Mouse (Mus musculus) MEL (cell line): ENCODE results near the gene Gcm2. TPM values are rescaled to one million over a fixed set of nuclear protein-coding genes. Genes with fewer than 3 reads are reported as not detected.

Experiments
- DNase-seq: peaks from one replicate; pipeline ENCODE4 v3.0.0; 2011; ENCODE audit warnings: low read depth, low spot score
- H3K27ac ChIP-seq: 2 replicates; pipeline ENCODE4 v1.5.1; 2012; ENCODE audit warnings: low read depth, mild to moderate bottlenecking, control low read depth, low read length, moderate library complexity; ENCODE audit not compliant: control insufficient read depth
- H3K27me3 ChIP-seq, 2 experiments: fragments of 150-350 bp in 1 of 2; sonication (generic) in 1 of 2; 2 replicates each; pipeline ENCODE4 v1.6.1; 2012; ENCODE audit warnings: low read length in 2 of 2, mild to moderate bottlenecking in 2 of 2, improper control_type of control experiment in 1 of 2, moderate library complexity in 1 of 2; ENCODE audit not compliant: insufficient read depth in 2 of 2, control insufficient read depth in 1 of 2
- H3K36me3 ChIP-seq, 2 experiments: 2 replicates each; pipeline ENCODE4 v1.6.1; 2012 to 2014; ENCODE audit warnings: low read length in 2 of 2, improper control_type of control experiment in 1 of 2, inconsistent platforms in 1 of 2, mild to moderate bottlenecking in 1 of 2; ENCODE audit not compliant: insufficient read depth in 2 of 2, control insufficient read depth in 1 of 2
- H3K4me1 ChIP-seq, 2 experiments: fragments of 150-350 bp in 1 of 2; sonication (generic) in 1 of 2; 2 replicates each; pipeline ENCODE4 v1.6.1; 2012; ENCODE audit warnings: low read length in 2 of 2, improper control_type of control experiment in 1 of 2, mild to moderate bottlenecking in 1 of 2; ENCODE audit not compliant: insufficient read depth in 2 of 2, control insufficient read depth in 1 of 2
- H3K4me3 ChIP-seq, 2 experiments: fragments of 150-350 bp in 1 of 2; sonication (generic) in 1 of 2; 2 replicates each; pipeline ENCODE4 v1.5.1; 2012; ENCODE audit warnings: low read depth in 2 of 2, low read length in 2 of 2, mild to moderate bottlenecking in 2 of 2, moderate library complexity in 2 of 2, control low read depth in 1 of 2, improper control_type of control experiment in 1 of 2; ENCODE audit not compliant: control insufficient read depth in 1 of 2, insufficient read depth in 1 of 2
- H3K79me2 ChIP-seq: 2 replicates; pipeline ENCODE4 v1.6.1; 2012; ENCODE audit warnings: mild to moderate bottlenecking, low read length, moderate library complexity; ENCODE audit not compliant: control insufficient read depth, poor library complexity, insufficient read depth
- H3K9ac ChIP-seq: 2 replicates; pipeline ENCODE4 v1.6.1; 2012; ENCODE audit warnings: low read depth, mild to moderate bottlenecking, control low read depth, low read length, moderate library complexity; ENCODE audit not compliant: control insufficient read depth, poor library complexity, severe bottlenecking
- H3K9me3 ChIP-seq: fragments of 150-350 bp; sonication (generic); replicated peaks from 2 replicates; pipeline ENCODE4 v1.6.1; 2012; ENCODE audit warnings: mild to moderate bottlenecking, low read length, improper control_type of control experiment, moderate library complexity; ENCODE audit not compliant: insufficient read depth
- BHLHE40 ChIP-seq: IDR thresholded peaks from 2 replicates; pipeline ENCODE4 v1.6.1; 2012; ENCODE audit warnings: low read depth, mild to moderate bottlenecking, inconsistent platforms, low read length, improper control_type of control experiment, borderline replicate concordance
- E2F4 ChIP-seq: IDR thresholded peaks from 2 replicates; pipeline ENCODE4 v1.6.1; 2011; ENCODE audit warnings: low read depth, low read length, improper control_type of control experiment, borderline replicate concordance
- ELF1 ChIP-seq: IDR thresholded peaks from 2 replicates; pipeline ENCODE4 v1.6.1; 2014; ENCODE audit warnings: low read depth, mild to moderate bottlenecking, inconsistent platforms, low read length, improper control_type of control experiment, moderate library complexity
- EP300 ChIP-seq, 2 experiments: IDR thresholded peaks; 2 replicates each; pipeline ENCODE4 v1.6.1; 2011; ENCODE audit warnings: improper control_type of control experiment in 2 of 2, low read length in 2 of 2, low read depth in 1 of 2, mild to moderate bottlenecking in 1 of 2
- GABPA ChIP-seq: IDR thresholded peaks from 2 replicates; pipeline ENCODE4 v1.6.1; 2012; ENCODE audit warnings: low read depth, mild to moderate bottlenecking, inconsistent platforms, low read length, improper control_type of control experiment, moderate library complexity
- JUND ChIP-seq: IDR thresholded peaks from 2 replicates; pipeline ENCODE4 v1.6.1; 2011; ENCODE audit warnings: low read depth, mild to moderate bottlenecking, improper control_type of control experiment, low read length
- MAX ChIP-seq: IDR thresholded peaks from 2 replicates; pipeline ENCODE4 v1.6.1; 2011; ENCODE audit warnings: low read length, improper control_type of control experiment
- MXI1 ChIP-seq: IDR thresholded peaks from 2 replicates; pipeline ENCODE4 v1.6.1; 2011; ENCODE audit warnings: mild to moderate bottlenecking, low read depth, low read length, improper control_type of control experiment
- MYB ChIP-seq: IDR thresholded peaks from 2 replicates; pipeline ENCODE4 v1.6.1; 2011; ENCODE audit warnings: mild to moderate bottlenecking, low read depth, low read length, improper control_type of control experiment
- MYC ChIP-seq: IDR thresholded peaks from 2 replicates; pipeline ENCODE4 v1.6.1; 2011; ENCODE audit warnings: low read depth, mild to moderate bottlenecking, low read length, improper control_type of control experiment, moderate library complexity
- NELFE ChIP-seq: IDR thresholded peaks from 2 replicates; pipeline ENCODE4 v1.6.1; 2011; ENCODE audit warnings: low read depth, low read length, improper control_type of control experiment
- NRF1 ChIP-seq: IDR thresholded peaks from 2 replicates; pipeline ENCODE4 v1.6.1; 2014; ENCODE audit warnings: low read depth, mild to moderate bottlenecking, inconsistent platforms, low read length, improper control_type of control experiment, moderate library complexity; ENCODE audit not compliant: poor library complexity, insufficient read depth, severe bottlenecking
- POLR2AphosphoS5 ChIP-seq: IDR thresholded peaks from 2 replicates; pipeline ENCODE4 v1.6.1; 2012; ENCODE audit warnings: low read depth, borderline replicate concordance, mild to moderate bottlenecking, inconsistent platforms, low read length, moderate library complexity, mixed read lengths
- RAD21 ChIP-seq: IDR thresholded peaks from 2 replicates; pipeline ENCODE4 v1.6.1; 2011; ENCODE audit warnings: mild to moderate bottlenecking, low read depth, low read length, improper control_type of control experiment
- RCOR1 ChIP-seq: IDR thresholded peaks from 2 replicates; pipeline ENCODE4 v1.6.1; 2012; ENCODE audit warnings: low read depth, mild to moderate bottlenecking, inconsistent platforms, low read length, improper control_type of control experiment
- SIN3A ChIP-seq: IDR thresholded peaks from 2 replicates; pipeline ENCODE4 v1.6.1; 2012; ENCODE audit warnings: low read length, improper control_type of control experiment, inconsistent platforms
- SMC3 ChIP-seq: IDR thresholded peaks from 2 replicates; pipeline ENCODE4 v1.6.1; 2011; ENCODE audit warnings: low read depth, low read length, improper control_type of control experiment
- TAL1 ChIP-seq: IDR thresholded peaks from 2 replicates; pipeline ENCODE4 v1.6.1; 2012; ENCODE audit warnings: mild to moderate bottlenecking, inconsistent platforms, low read length, moderate library complexity, mixed read lengths
- TBP ChIP-seq: IDR thresholded peaks from 2 replicates; pipeline ENCODE4 v1.8.0; 2011; ENCODE audit warnings: low read depth, low read length, improper control_type of control experiment
- TCF12 ChIP-seq: IDR thresholded peaks from 2 replicates; pipeline ENCODE4 v1.6.1; 2014; ENCODE audit warnings: low read depth, mild to moderate bottlenecking, inconsistent platforms, low read length, improper control_type of control experiment, moderate library complexity
- USF1 ChIP-seq: IDR thresholded peaks from 2 replicates; pipeline ENCODE4 v1.6.1; 2014; ENCODE audit warnings: low read depth, mild to moderate bottlenecking, inconsistent platforms, low read length, improper control_type of control experiment, moderate library complexity
- USF2 ChIP-seq, 2 experiments: IDR thresholded peaks; 2 replicates each; pipeline ENCODE4 v1.6.1; 2011 to 2012; ENCODE audit warnings: improper control_type of control experiment in 2 of 2, low read length in 2 of 2, borderline replicate concordance in 1 of 2, inconsistent platforms in 1 of 2, low read depth in 1 of 2, mild to moderate bottlenecking in 1 of 2; ENCODE audit not compliant: insufficient read depth in 1 of 2
- ZC3H11A ChIP-seq: IDR thresholded peaks from 2 replicates; pipeline ENCODE4 v1.6.1; 2012; ENCODE audit warnings: low read depth, mild to moderate bottlenecking, inconsistent platforms, low read length, improper control_type of control experiment
- ZKSCAN1 ChIP-seq: IDR thresholded peaks from 2 replicates; pipeline ENCODE4 v1.6.1; 2012; ENCODE audit warnings: low read depth, mild to moderate bottlenecking, inconsistent platforms, low read length, improper control_type of control experiment, moderate library complexity
- ZNF384 ChIP-seq: IDR thresholded peaks from 2 replicates; pipeline ENCODE4 v1.6.1; 2012; ENCODE audit warnings: low read depth, mild to moderate bottlenecking, inconsistent platforms, low read length, improper control_type of control experiment
- polyA plus RNA-seq, 2 experiments: library from polyadenylated mRNA; stranded (reverse) in 1 of 2; unstranded in 1 of 2; fragments of >175 nt in 1 of 2; fragments of >200 nt in 1 of 2; gene quantifications; 2 replicates each; pipeline versions ENCODE4 v1.2.1 to v1.2.4; 2012; ENCODE audit warnings: low replicate concordance in 2 of 2, low read depth in 1 of 2; ENCODE audit not compliant: insufficient read length in 2 of 2, insufficient read depth in 1 of 2, missing spikeins in 1 of 2
- total RNA-seq: library from RNA; depleted of rRNA; stranded (reverse); fragments of 300-350 nt; gene quantifications from 2 replicates; pipeline ENCODE4 v1.2.3, GENCODE M21; 2012

Gene Gcm2
- total and polyA plus RNA-seq, 3 experiments: not detected

GRCm38 (mm10) chr13:41077921-41078320, 32.9 kb downstream of the Gcm2 start:
- Histone ChIP-seq H3K27ac (no peak overlapping the region), H3K9ac (no peak overlapping the region), H3K4me3 (no peak overlapping the region), H3K79me2 (no peaks in the 10 kb centered on the region), H3K36me3 (no peaks in the 10 kb centered on the region), H3K27me3 (peaks cover 0 to 3% of the 10 kb centered on the region in 2 experiments; a peak in 2 of 4 replicates), H3K9me3 (no peaks in the 10 kb centered on the region), H3K4me1 (no peaks in the 10 kb centered on the region)
- TF ChIP-seq JUND: no peak
- TF ChIP-seq ELF1: no peak
- no peak for TF ChIP-seq TBP
- no peak for TF ChIP-seq SMC3
- TF ChIP-seq EP300 (IDR thresholded peaks at IDR 0.05; ENCODE audit: low read depth in 1 of 2, low read length in 2 of 2): no peak
- TF ChIP-seq TAL1: no peak
- no peak for TF ChIP-seq SIN3A
- TF ChIP-seq GABPA: no peak
- no peak for TF ChIP-seq MXI1
- no peak for DNase-seq

- no peak for DNase-seq
- Histone ChIP-seq H3K27me3 (peaks cover 0 to 5% of the 10 kb centered on the region in 2 experiments; a peak in 3 of 4 replicates), H3K27ac (no peak overlapping the region)
Measured at GRCm38 (mm10) chr13:41073819-41074218, 37.0 kb downstream of the Gcm2 start.

DNA sequence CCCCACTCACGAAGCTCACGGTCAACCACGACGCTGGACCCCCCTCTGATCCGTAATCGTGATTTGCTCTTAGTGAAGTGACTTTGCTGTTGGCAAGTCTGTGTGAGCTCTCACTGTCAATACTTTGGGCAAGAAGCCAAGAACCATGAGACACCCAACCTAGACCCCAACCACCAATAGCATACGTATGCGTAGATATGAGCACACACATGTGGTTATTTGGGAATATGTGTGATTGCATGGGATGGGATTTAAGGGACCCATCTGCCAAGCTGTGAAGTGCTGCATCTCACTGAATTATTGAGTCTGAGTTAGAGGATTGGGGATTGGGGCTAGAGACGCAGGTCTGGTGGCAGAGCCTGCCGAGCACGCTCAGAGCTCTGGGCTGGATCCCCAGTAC, 39.2 kb downstream of the Gcm2 start:
- no peaks in the 10 kb centered on the region for H3K9me3 ChIP-seq
- DNase-seq: no peak
- H3K4me1 ChIP-seq: no peaks in the 10 kb centered on the region
- H3K36me3 ChIP-seq: no peaks in the 10 kb centered on the region
- H3K79me2 ChIP-seq: no peaks in the 10 kb centered on the region
- H3K4me3 ChIP-seq: no peak overlapping the region
- TF ChIP-seq MYB (no peak), RAD21 (no peak), JUND (no peak), POLR2AphosphoS5 (no peak)
- no peak overlapping the region for H3K9ac ChIP-seq
- no peak overlapping the region for H3K27ac ChIP-seq
- peaks cover 0 to 5% of the 10 kb centered on the region in 2 experiments; a peak in 3 of 4 replicates for H3K27me3 ChIP-seq

More at GRCm38 (mm10) chr13:41073819-41074218, 37.0 kb downstream of the Gcm2 start:
- Histone ChIP-seq H3K36me3 (no peaks in the 10 kb centered on the region), H3K4me1 (no peaks in the 10 kb centered on the region), H3K9ac (no peak overlapping the region), H3K9me3 (no peaks in the 10 kb centered on the region), H3K4me3 (no peak overlapping the region), H3K79me2 (no peaks in the 10 kb centered on the region)
- TF ChIP-seq USF2 (IDR thresholded peaks at IDR 0.05; ENCODE audit: borderline replicate concordance in 1 of 2, insufficient read depth in 1 of 2, low read depth in 1 of 2, low read length in 2 of 2) (no peak), MYC (no peak), JUND (no peak), TAL1 (no peak), ZC3H11A (no peak), TCF12 (no peak), MXI1 (no peak), MAX (no peak), SIN3A (no peak), RCOR1 (no peak), NRF1 (no peak), ZKSCAN1 (no peak), USF1 (no peak), TBP (no peak), BHLHE40 (no peak), ZNF384 (no peak), NELFE (no peak), E2F4 (no peak)
